Mouse (Mus musculus) lung, postnatal 10 days (tissue): Measurements from ENCODE around the gene Hspa4.
A peak's percentile ranks its signal among the peaks of the same experiment; 100 is the strongest.

Source experiments
- DNase-seq: peaks from one replicate; pipeline ENCODE4 v3.0.0; 2021

The Hspa4 gene

DNA sequence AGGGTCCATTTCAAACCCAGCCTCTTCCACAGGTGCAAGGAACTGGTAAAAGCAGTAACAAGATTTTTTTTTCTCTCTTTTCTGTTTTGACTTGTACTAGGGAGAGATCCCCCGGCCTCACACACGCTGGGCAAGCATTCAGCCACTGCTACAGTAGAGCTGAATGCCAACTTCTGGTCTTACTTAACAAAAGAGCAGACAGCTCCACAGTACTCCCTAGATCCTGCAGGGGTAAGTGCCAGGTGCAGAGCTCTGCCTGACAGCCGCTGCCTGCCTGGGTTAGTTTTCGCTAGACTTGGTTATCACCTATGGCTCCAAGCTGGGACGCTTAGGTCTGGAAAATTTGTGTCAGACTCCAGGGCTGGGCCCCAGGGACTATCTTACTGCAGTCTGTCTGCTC lies 50.6 kb downstream of the Hspa4 start:
- DNase-seq = no peak

DNA sequence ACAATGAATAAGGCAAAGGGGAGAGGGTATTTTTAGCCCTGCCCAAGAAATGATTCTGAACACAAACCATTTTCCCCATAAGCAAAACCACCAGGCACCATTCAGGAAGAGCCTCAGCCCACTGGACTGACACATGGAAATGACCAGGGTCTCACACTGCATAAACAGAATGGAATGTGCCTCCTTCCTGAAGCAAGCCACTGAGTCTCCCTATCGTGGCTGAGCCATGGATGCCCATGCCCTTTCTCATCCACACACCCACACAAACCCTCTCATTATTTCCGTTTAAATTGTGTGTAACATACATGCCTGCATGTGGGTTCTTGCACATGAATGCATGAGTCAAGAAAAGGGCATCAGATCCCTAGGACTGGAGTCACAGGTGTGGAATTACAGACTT lies 54.7 kb downstream of the Hspa4 start:
- no peak for DNase-seq

DNA sequence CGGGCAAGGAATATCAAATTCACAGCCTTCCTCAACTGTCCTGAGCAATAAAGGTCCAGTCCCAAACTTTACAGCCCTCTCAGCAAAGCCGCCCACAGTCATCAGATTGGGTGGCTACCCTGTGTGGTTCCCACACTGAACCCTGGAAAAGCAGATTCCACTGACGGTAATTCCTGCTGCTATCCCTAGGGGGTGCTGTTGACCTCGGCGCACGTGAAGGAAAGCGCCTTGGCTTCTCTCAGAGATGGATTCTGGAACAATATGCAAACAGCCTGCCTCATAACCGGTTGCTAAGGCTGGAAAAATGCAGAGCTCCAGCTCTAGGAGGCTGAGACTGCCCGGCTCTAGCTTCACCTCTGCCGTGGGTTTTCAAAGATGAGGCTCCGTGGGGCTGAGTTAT lies 57.1 kb downstream of the Hspa4 start:
- DNase-seq = peak; percentile 69

DNA sequence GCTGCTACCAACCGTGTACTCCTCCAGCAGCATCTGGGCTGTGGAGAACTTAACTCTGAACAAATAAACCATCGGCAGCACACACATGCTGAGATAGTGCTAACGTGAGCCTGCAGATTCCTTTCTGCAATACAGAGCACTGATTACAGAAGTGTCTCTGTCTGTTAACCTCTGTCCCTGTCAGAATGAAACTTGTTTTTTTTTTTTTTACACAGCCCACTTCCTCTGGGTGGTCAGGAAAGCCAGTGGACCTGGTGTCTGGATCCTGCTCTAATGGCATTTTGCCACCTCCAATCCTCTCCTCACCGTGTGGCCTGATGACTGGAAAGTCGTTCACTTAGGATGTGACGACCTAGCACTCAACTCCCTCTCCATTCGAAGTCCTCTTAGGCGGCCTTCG lies 66.7 kb downstream of the Hspa4 start:
- DNase-seq = no peak

DNA sequence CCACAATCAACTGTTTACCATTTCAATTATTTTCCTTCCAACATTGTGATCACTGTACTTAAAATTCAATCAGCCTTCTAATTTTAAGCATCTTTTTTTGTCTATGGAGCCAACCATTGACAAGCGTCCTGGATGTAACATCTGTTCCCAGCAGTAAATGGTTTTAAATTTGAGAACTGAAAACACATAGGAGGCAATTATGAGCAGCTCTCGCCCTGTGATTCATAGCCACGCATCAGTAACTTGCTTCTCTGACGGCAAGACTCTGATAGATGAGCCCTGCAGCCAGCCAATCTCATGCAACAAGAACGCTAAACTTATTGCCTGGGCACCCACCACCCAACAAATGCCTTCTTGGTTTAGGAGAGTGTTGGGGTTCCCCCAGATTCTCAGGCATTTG lies 68.4 kb downstream of the Hspa4 start:
- no peak for DNase-seq

DNA sequence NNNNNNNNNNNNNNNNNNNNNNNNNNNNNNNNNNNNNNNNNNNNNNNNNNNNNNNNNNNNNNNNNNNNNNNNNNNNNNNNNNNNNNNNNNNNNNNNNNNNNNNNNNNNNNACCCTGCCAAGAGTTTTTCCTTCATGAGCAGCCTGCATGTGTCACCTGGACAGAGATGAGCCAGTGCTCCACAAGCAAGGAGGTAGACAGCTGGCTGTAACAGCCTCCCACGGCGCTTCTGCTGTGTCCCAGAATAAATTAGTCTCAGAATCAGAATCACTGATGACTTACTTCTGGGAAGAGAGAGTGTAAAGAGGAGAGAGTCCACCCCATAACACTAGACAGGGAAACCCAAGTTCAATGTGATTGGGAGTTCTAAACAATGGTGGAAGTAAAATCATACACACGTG lies 71.2 kb downstream of the Hspa4 start:
- DNase-seq = no peak

DNA sequence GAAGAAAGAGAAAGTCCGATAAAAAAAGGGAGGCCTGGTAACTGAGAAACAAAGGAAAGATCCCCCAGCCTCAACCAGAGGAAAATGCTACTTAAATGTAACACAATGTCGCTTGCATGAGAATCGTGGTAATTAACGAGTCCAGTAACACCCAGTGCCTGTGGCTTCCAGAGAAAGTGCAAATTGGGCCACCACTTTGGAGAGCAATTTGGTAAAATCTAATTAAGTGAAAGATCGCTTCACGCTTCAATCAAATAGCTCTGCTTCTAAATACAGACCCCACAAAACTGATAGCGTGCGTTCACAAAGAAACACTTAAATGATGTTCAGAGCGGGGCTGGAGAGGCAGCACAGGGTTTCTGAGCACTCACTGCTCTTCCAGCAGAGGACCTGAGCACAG lies 89.4 kb downstream of the Hspa4 start:
- DNase-seq = no peak
